Mouse (Mus musculus): ENCODE data around the gene Gm20458.

Gene Gm20458

DNA sequence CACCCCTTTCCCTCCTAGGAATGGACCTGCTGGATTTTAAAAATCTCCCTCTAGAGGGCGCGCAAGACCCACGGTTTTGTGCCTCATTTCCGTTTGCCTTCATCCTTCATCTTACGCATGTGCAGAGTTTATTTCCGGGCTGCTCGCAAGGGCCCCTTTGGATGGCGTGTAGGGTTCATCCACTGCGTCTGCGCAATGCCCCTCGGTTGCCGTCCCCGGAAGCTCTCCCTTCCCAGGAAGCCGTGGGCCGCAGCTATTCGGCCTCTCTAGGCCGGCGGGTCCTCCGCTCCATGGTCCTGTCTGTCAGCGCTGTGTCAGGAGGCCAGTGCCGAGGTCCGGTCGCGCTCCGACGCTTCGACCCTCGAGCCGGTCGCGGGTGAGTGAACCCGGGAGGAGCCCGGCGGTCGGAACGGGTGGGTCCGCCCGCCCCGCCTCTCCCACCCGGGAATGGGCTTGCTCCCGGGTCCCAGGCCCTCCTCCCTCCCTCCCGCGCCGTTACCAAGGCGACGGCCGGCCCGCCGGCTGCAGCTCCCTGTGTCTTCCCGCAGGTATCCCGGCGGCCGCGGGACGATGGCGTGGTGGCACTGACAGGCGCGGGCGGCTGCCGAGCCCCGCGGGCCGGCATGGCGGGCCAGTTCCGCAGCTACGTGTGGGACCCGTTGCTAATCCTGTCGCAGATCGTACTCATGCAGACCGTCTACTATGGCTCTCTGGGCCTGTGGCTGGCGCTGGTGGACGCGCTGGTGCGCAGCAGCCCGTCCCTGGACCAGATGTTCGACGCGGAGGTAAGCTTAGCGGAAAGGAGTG lies at the start of gene Gm20458:
Gene Gm20458 (plus strand): TSS at position 223 of the 807 bp plus-strand sequence.
- peak; percentile 99 for DNase-seq (ENCODE audit: low read depth, low spot score)

DNA sequence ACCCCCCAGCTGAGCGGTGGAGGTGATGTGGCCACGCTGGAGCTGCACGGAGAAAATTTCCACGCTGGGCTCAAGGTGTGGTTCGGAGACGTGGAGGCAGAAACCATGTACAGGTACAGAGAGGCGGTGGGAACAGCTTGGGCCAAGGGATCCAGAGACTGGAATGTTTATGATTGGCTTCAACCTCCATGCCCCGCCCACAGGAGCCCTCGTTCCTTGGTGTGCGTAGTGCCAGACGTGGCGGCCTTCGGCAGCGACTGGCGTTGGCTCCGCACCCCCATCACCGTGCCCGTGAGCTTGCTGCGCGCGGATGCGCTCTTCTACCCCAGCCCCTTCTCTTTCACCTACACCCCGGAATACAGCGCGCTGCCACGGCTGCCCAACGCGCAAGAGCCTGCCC lies 46.6 kb upstream of the Gm20458 start:
- DNase-seq (ENCODE audit: low read depth, low spot score), result peak; percentile 79

DNA sequence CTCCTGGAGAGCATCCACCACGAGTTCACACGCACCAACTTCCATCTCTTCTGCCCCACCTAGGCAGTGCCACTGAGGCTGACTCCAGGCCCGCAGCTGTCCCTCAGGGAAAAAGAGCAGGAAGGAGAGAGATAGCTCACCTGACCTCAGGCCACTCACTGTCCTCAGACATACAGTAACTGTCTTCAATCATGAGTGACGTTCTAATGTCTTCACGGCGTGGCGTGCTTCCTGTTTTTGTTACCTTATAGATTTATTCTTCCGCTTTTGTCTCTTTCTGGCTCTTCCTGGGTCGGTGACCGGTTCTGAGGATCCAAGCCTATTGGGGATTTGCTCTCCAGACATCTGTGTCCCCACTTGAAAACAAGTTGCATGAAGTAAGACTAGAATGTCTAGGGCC lies 46.2 kb upstream of the Gm20458 start:
- no peak for DNase-seq (ENCODE audit: low read depth, low spot score)

DNA sequence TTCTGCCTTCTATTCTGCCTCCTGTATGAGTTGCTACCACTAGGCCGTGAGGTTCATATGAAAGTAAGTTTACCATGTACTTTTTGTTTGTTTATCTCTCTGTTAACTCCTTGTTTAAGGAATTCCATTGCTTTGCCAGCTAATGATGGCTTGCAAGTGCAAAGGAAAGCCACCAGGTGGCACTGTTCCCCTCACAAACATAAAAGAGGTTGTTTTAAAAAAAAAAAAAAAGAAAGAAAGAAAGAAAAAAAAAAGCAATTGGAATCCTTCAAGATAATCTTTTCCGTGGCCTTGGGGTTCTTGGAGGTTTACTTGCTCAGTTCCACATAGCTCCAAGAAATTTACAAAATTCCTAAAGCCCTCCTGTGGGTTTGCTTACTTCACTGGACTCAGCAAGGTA lies 43.6 kb upstream of the Gm20458 start:
- DNase-seq (ENCODE audit: low read depth, low spot score), result peak; percentile 63

DNA sequence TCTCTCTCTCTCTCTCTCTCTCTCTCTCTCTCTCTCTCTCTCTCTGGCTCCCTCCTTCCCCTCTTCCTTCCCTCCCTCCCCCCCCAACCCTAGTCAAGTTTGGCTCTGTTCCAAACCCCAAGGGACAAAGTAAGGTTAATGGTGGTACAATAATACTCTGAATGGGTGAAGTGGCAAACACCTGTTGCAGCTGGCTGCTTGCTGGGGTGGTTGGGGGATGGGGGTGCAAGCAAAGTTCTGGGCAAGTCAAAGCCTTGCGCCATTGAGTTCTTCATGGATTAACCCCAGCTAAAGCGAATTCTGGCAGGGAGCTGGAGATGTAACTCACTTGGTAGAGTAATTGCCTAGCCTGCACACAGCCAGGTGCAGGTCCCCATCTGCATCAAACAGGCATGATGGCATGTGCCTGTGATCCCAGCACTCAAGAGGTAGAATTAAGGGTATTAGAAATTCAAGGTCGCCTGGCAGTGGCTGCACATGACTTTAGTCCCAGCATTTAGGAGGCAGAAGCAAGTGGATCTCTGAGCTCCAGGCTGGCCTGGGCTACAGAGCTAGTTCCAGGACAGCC lies 42.4 kb upstream of the Gm20458 start:
- DNase-seq (ENCODE audit: low read depth, low spot score), result no peak

DNA sequence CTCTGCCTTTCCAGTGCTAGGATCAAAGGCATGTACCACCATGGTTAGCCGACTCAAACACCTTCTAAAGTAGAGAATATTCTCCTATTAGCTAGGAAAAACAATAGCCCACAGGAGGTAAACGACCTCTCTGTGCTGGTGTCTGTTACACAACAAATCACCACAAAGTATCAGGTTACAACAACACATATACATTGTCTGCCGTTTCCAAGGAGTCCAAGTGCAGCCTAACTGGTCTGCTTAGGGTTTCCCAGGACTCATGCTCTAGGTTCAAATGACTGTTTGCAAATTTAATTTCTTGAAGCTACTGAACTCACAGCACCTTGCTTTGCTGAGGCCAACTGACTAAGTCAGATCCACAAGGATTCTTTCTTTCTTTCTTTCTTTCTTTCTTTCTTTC lies 41.3 kb upstream of the Gm20458 start:
- peak; percentile 67 for DNase-seq (ENCODE audit: low read depth, low spot score)

DNA sequence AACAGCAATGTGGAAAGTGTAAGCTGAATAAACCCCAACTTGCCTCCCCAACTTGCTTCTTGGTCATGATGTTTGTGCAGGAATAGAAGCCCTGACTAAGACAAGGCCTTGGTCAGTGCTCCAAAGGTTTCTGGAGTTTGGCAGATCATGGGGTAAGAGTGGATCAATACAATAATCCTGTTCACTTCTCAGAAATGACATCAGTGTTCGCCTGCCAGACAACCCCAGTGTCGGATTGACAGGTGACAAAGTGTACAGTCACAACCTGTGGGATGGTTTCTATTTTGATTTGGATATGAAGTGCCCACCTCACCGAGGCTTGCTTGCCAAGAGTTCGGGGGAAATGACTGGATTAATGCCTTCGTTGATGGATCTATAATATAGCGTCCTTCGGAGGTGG lies 39.5 kb upstream of the Gm20458 start:
- no peak for DNase-seq (ENCODE audit: low read depth, low spot score)

DNA sequence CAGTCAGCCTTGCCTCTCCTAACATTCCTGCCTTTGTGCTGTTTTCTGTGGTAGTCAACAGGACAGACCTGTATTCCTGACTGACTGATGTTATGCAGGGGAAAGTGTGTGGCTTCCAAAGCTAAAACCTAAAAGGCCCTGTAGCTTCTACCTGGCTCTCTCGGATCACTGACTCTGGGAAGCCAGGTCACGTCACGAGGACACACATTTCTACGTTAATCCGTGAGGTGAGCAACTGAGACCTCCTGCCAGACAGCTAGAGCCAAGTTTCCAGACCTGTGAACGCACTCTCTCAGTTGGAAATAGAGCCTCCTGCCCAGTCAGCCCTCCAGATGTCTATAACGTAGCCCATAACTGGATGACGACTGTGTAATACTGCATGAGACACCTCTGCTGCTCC lies 38.8 kb upstream of the Gm20458 start:
- no peak for DNase-seq (ENCODE audit: low read depth, low spot score)

DNA sequence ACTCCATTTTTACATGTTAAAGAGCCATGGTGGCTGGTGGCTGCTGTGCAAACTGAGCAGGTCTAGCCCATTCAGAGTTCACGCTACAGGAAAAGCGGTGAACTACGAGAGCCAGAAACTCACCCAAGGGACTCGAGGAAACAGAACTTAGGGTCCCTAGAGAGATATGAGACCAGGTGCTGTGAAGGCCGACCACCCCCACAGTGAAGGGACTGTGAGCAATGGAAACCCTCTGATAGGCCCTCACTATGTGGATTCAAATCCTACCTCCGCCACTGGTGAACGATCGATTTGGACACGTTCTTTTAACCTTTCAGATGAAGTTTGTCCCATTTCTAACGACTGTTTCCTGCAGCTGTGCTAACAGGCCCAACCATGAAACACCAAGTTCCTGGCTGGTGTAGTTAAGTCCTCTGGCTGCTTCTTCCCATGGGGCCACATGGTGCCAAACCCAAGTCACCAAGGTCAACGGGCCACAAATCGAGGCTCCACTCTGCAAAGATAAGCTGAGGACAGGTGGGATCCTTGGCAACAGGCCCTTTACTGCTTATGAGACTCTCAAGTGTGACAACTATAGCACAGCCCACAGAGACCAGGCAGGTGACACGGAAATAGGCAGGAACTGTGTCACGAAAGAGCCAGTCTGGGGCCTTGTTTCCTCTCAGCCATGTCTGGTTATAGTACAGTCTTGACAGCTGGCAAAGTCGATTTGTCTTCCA lies 37.9 kb upstream of the Gm20458 start:
- no peak for DNase-seq (ENCODE audit: low read depth, low spot score)

DNA sequence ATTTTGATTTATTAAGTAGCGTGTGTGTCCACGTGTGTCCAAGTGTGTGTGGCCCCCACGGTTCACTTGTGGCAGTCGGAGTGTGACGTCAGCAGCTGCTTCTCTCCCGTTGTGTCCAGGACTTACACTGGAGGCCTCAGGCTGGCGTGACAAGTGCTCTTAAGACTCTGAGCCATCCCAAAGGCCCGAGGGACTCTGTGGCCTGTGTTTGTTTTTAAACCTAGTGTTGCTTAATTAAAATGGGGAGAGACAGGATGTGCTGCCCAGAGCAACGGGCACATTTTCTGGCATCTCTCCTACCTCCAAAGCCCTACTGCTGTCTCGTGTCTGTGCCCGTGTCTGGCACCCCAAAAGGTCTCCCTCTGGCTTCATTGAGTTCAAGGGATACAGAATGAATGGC lies 37.3 kb upstream of the Gm20458 start:
- DNase-seq (ENCODE audit: low read depth, low spot score), result no peak

DNA sequence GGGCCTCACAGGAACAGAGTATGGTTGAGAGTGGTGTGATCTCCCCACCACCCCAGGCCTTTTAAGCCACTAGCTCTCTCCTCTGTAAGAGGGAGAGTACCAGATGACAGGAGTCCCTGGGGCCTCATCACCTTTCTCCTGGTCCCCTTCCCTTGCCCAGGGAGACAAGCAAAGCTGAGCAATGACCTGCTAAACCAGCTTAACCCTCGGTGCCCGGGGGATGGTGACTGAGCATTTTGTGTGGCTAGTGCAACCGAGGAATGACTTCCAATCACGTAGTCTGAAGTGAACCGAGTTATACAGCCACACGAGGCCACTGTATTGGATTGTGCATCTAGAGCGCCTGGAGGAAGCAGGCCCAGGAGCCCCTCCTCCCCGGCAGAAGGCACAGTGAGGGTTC lies 36.4 kb upstream of the Gm20458 start:
- no peak for DNase-seq (ENCODE audit: low read depth, low spot score)

DNA sequence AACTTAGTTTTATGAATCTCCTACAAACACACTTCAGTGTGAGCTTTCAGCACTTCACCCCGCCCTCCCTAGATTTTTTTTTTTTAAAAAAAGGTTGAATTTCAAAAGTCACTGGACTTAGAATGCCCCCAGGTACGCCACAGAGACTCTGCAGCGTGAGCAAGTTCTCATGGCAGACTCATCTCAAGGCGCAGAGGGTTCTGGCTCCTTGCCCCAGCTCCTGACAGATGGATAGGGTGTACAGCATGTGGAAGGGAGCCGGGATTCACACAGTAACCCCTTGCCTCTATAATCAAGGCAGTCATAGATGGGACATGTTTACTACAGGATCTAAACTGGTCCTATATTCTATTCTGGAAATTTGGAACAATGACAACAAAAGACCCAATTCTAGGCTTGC lies 35.4 kb upstream of the Gm20458 start:
- no peak for DNase-seq (ENCODE audit: low read depth, low spot score)

DNA sequence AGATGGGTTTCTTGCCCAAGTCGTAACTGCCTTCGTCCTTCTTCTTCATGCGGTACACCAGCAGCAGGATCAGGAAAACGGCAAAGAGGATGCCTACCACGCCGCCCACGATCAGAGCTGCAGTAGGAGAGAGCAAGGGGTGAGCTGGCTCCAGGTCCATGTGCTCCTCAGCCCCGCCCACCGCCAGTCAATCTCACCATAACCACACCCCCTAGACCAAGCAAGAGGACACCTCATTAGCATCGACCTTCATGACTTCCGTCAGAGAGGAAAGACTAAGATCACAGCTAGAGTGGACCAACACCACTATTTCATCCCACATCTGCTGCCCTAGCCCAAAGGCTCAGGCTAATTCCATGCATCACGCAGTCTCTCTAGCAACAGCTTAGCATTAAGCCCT lies 34.6 kb upstream of the Gm20458 start:
- peak; percentile 89 for DNase-seq (ENCODE audit: low read depth, low spot score)

DNA sequence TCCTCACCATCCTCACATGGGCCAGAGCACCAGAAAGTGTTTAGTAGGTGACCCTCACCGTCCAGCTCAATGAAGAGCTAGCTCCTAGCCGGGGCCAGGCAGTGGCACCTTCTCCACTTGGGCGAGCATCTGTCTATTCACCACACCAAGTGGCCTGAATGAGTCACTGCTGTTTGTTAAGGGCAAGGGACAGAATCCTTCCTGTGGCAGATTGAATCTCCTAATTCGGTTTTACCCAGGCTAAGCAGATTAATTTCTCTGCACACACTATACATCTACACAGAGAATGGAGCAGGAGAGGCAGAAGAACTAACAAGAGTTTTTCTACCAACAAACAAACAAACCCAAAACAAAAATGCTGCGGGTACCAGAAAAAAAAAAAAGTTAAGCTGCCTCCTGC lies 33.8 kb upstream of the Gm20458 start:
- no peak for DNase-seq (ENCODE audit: low read depth, low spot score)

DNA sequence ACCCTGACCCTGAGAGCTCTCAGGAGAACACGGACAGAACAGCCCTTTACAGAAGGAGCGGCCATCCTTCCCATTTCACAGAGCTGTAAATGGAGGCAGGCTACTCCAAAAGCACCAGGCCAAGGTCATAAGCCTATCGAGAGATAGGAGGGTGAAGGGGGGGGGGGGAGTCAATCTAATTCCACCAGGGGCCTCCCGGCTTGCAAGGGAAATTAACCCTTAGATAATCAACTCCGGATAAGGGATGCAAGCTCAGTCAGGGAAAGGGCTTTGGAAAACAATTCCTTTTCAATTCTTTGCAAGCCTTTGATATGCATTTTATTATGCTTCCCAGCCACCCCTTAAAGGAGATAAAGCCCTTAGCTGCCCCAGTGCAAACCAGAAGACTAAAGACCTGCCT lies 32.3 kb upstream of the Gm20458 start:
- peak; percentile 70 for DNase-seq (ENCODE audit: low read depth, low spot score)

DNA sequence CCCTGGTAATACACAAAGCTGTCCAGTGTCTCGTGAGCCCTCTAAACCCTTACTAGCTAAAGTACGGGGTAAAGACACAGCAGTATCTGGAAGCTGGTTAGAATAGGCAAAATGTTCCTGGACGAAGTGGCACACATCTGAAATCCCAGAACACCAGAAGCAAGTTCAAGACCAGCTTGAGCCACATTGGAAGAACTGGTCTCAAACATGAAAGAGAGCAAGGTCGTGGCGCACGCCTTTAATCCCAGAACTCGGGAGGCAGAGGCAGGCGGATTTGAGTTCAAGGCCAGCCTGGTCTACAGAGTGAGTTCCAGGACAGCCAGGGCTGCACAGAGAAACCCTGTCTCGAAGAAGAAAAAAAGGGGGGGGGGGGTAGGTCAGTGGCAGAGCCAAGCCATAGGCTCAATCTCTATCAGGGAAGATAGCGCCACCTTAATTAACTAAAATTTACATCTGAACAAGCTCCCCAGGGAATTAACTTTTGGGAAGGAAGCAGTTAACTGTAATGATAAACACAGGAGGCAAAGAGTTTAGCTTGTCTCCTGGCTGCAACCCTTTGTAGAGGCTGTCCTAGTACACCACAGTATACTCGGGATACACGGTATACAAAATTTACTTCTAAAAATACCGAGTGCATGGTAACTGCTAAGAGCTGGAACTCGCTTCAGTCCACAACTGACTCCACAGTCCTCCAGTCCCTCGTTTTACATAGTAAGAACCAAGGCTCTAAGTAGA lies 30.7 kb upstream of the Gm20458 start:
- DNase-seq (ENCODE audit: low read depth, low spot score), result peak; percentile 87

DNA sequence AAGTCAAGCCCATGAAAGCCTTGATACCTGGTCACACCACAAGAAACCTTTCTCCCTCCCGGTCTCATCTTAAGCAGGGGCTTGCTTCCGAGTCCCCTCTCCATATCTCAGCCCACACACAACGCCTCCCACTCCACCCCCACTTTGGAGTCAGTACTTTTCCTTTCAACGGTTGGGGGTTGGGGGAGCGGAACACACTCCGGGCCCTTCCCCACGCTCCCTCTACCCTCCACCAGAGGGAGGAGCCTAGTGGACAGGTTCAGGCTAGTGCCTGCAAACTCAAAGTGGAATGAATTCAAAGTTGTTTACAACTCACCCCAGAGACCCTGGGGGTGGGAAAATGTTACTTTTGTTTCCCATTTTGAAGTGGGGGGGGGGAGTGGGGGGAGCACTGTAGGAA lies 30.1 kb upstream of the Gm20458 start:
- peak; percentile 91 for DNase-seq (ENCODE audit: low read depth, low spot score)

DNA sequence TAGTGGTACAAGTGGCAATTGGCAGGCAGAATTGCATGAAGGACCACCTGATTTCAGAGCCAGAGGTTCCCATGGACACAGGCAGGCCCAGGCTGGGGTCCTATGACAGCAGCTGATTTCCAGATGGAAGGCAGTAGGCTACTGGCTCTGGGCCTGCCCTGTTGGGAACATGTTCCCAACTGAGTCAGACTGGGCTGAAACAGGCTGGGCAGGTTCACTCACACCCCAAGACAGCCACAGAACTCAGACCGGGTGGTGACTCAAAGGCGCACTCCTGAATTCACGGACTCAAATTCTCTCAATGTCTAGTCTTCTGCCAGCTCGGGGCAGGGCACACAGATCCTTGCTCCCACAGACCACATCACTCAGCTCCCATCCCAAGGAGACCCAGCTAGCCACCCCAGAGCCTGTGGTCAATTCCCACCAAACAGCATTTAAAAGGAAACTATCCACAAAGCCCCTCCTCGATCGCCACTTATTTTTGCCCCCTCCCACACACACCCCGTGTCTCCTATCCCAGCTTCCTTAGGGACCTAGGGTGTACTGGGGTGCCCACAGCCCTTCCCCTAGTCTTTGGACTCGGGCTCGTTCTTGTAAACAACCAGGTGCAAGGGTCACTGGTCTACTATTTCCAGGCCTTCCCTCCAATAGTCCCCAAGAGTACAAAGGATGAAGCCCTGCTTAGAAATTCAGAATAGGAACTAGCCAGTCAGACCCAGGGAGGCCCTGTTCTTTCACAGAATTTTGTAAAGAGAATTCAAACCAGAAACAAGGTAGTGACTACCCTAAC lies 28.9 kb upstream of the Gm20458 start:
- no peak for DNase-seq (ENCODE audit: low read depth, low spot score)

DNA sequence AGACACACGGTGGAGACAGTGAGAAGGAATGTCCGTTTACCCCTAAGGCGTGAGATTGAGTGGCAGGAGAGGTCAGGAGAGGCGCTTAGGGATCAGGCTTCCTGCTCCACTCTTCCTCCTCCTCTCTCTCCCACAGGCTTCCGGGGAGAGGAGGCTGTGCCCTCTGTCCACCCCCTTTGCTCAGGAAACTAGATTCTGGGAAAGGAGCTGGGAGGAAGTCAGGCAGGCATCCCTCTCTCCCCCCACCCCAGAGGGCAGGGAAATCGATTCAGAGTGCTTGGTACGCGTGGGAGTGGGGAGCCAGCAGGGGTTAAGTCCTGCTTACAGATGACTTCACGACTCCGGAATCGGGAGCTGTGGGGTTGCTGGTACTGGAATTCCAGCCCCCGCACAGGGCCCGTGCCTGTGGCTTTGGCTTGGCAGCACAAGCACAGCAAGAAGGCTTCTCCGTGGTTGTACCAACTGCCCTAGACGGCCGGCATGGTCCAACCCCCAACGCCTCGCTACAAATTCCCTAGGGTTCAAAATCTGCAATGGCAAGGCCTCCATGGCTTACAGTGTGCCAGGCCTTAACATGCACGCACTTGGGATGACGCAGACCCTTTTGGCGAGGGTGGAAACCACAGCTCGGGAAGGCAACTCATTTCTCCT lies 28.1 kb upstream of the Gm20458 start:
- DNase-seq (ENCODE audit: low read depth, low spot score), result peak; percentile 75

DNA sequence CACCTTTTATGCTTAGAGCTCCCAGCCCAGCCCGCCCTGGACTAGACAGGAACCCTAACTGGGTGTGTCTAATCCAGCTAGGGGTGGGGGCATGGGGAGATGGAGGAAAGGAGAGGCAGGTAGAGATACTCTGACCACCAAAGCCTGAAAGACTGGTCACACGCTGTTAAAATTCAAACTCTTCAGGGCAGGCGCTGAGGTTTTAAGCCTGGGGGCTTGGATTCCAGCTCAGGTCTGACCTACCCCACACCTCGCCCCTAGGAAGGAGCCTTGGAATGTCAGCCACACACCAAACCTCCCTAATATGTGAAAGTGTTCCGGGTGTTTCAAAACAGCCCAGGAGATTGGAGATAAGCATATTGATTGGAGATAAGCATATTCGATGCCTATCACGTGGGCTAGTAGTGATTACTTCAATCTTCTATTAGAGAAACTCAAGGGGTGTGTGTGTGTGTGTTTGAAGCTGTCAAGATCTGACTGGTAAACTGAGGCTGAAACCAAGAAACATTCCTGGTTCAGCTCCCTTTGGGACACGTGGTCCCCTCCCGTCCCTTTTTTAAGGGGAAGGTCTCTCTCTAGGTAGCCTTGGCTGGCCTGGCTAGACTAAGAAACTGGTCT lies 27.4 kb upstream of the Gm20458 start:
- peak; percentile 56 for DNase-seq (ENCODE audit: low read depth, low spot score)
